Mouse (Mus musculus): ENCODE results near the gene Vapa.

Vapa gene

GRCm38 (mm10) chr17:65618431-65618830 is 5.1 kb upstream of the Vapa start:
- no peak for DNase-seq

GRCm38 (mm10) chr17:65615678-65616077 is 2.3 kb upstream of the Vapa start:
- no peak for DNase-seq

- no peak for DNase-seq
These were observed 1.1 kb upstream of the Vapa start for GRCm38 (mm10) chr17:65614431-65614830.

GRCm38 (mm10) chr17:65613142-65613462 is 253 bp downstream of the Vapa start:
- no peak for DNase-seq

GRCm38 (mm10) chr17:65612391-65613141 is 789 bp downstream of the Vapa start:
- peak; percentile 66 for DNase-seq

GRCm38 (mm10) chr17:65611721-65612120 is 1.6 kb downstream of the Vapa start:
- no peak for DNase-seq

- no peak for DNase-seq
These were observed 4.6 kb downstream of the Vapa start for GRCm38 (mm10) chr17:65608743-65609142.

GRCm38 (mm10) chr17:65608312-65608687 is 5.1 kb downstream of the Vapa start:
- DNase-seq = no peak

GRCm38 (mm10) chr17:65607574-65608311 is 5.6 kb downstream of the Vapa start:
- DNase-seq = no peak

GRCm38 (mm10) chr17:65606014-65606413 is 7.3 kb downstream of the Vapa start:
- no peak for DNase-seq

GRCm38 (mm10) chr17:65604892-65605291 is 8.5 kb downstream of the Vapa start:
- no peak for DNase-seq

GRCm38 (mm10) chr17:65604315-65604714 is 9.0 kb downstream of the Vapa start:
- no peak for DNase-seq

- DNase-seq = no peak
These were observed 15.4 kb downstream of the Vapa start for GRCm38 (mm10) chr17:65597857-65598486.

- DNase-seq = no peak
These were observed 18.7 kb downstream of the Vapa start for GRCm38 (mm10) chr17:65594687-65595086.

GRCm38 (mm10) chr17:65586892-65587291 is 26.5 kb downstream of the Vapa start:
- DNase-seq = no peak

GRCm38 (mm10) chr17:65581440-65581839 is 31.9 kb downstream of the Vapa start:
- DNase-seq = no peak

GRCm38 (mm10) chr17:65579766-65580165 is 33.6 kb downstream of the Vapa start:
- no peak for DNase-seq

GRCm38 (mm10) chr17:65575339-65575738 is 38.0 kb downstream of the Vapa start:
- DNase-seq = peak; percentile 24

GRCm38 (mm10) chr17:65574850-65575249 is 38.5 kb downstream of the Vapa start:
- no peak for DNase-seq

- peak; percentile 19 for DNase-seq
These were observed 41.5 kb downstream of the Vapa start for GRCm38 (mm10) chr17:65571866-65572265.

GRCm38 (mm10) chr17:65571466-65571865 is 41.9 kb downstream of the Vapa start:
- DNase-seq = no peak

- no peak for DNase-seq
These were observed 49.2 kb downstream of the Vapa start for GRCm38 (mm10) chr17:65564189-65564588.

GRCm38 (mm10) chr17:65563345-65563744 is 50.0 kb downstream of the Vapa start:
- no peak for DNase-seq

- peak; percentile 70 for DNase-seq
These were observed 50.6 kb downstream of the Vapa start for GRCm38 (mm10) chr17:65562761-65563160.

Measured in cerebellum, adult 9-10 months (tissue).